Mouse (Mus musculus) midbrain, embryonic 14.5 days (tissue): ENCODE measurements around the gene Dus1l. TPM values are rescaled to one million over a fixed set of nuclear protein-coding genes. Genes with fewer than 3 reads are reported as not detected.
"Not testable (repeated sequence)": the region's sequence is repeated elsewhere in the genome, so short reads cannot be mapped to it uniquely, and the experiment has no call there.

ENCODE experiments used
- ATAC-seq: fragments of 200-750 bp; cut with Nextera tagmentation; 2 replicates; pipeline ENCODE4 v1.8.0; 2017; ENCODE audit warnings: moderate number of reproducible peaks, moderate library complexity; ENCODE audit not compliant: low FRiP score, low TSS enrichment
- DNase-seq: peaks from one replicate; pipeline ENCODE4 v3.0.0-alpha.2; 2015
- H3K27ac ChIP-seq: fragments of 300-500 bp; sonication (generic); replicated peaks from 2 replicates; pipeline ENCODE4 v1.5.1; 2014; ENCODE audit warnings: mild to moderate bottlenecking, low read depth, low read length, moderate library complexity
- H3K27me3 ChIP-seq: fragments of 300-500 bp; sonication (generic); 2 replicates; pipeline ENCODE4 v1.6.1; 2014; ENCODE audit warnings: low read length, control low read depth, mixed read lengths; ENCODE audit not compliant: control insufficient read depth, insufficient read depth
- H3K36me3 ChIP-seq: fragments of 300-500 bp; sonication (generic); 2 replicates; pipeline ENCODE4 v1.6.1; 2014; ENCODE audit warnings: low read length, control low read depth; ENCODE audit not compliant: control insufficient read depth, insufficient read depth
- H3K4me1 ChIP-seq: fragments of 300-500 bp; sonication (generic); 2 replicates; pipeline ENCODE4 v1.6.1; 2014; ENCODE audit warnings: mild to moderate bottlenecking, antibody characterized with exemption, low read length, control low read depth; ENCODE audit not compliant: control insufficient read depth, insufficient read depth
- H3K4me2 ChIP-seq: fragments of 300-500 bp; sonication (generic); 2 replicates; pipeline ENCODE4 v1.6.1; 2014; ENCODE audit warnings: mild to moderate bottlenecking, low read length, moderate library complexity
- H3K4me3 ChIP-seq: fragments of 300-500 bp; sonication (generic); replicated peaks from 2 replicates; pipeline ENCODE4 v1.5.1; 2014; ENCODE audit warnings: low read depth, low read length
- H3K9ac ChIP-seq: fragments of 300-500 bp; sonication (generic); replicated peaks from 2 replicates; pipeline ENCODE4 v1.6.1; 2014; ENCODE audit warnings: mild to moderate bottlenecking, low read length, moderate library complexity
- H3K9me3 ChIP-seq: fragments of 300-500 bp; sonication (generic); 2 replicates; pipeline ENCODE4 v1.6.1; 2016; ENCODE audit warnings: low read length, control low read depth, mixed read lengths; ENCODE audit not compliant: control insufficient read depth
- WGBS: fragments of 180-500 bp; shearing (Covaris S2); extraction: QIAGEN DNeasy Blood & Tissue Kit; methylation state at CpG from one replicate; pipeline ENCODE4 v1.1.7; 2014; 5-methylcytosine and 5-hydroxymethylcytosine counted together
- polyA plus RNA-seq: library from polyadenylated mRNA; unstranded; fragments of >200 nt; fragmentation: Nextera tagmentation; extraction: Ambion mirVana; gene quantifications from 2 replicates; pipeline ENCODE4 v1.2.1, GENCODE M21; 2014

Dus1l gene
- polyA plus RNA-seq, 1 experiment from 2014 or later, result 48.0 TPM

- ATAC-seq (peak; percentile 37; the same call in 1 of the 2 replicates), DNase-seq (peak; percentile 94)
- no peak overlapping the region for H3K27ac ChIP-seq
- no peak overlapping the region for H3K4me2 ChIP-seq
- no peaks in the 10 kb centered on the region for H3K4me1 ChIP-seq
- no peaks in the 10 kb centered on the region for H3K9me3 ChIP-seq
- H3K9ac ChIP-seq, result no peak overlapping the region; the same call in 1 of the 2 replicates
- no peak overlapping the region for H3K4me3 ChIP-seq
- 26% methylated on average over 15 of the region's 15 CpGs for WGBS
- H3K36me3 ChIP-seq, result peaks cover 16% of the 10 kb centered on the region
- no peaks in the 10 kb centered on the region for H3K27me3 ChIP-seq
These were observed 20.3 kb downstream of the Dus1l start for GRCm38 (mm10) chr11:120775774-120776469.

- H3K27ac ChIP-seq, result no peak overlapping the region
- no peak for ATAC-seq
- no peaks in the 10 kb centered on the region for H3K9me3 ChIP-seq
- no peak overlapping the region for H3K4me3 ChIP-seq
- 86% methylated on average over 7 of the region's 7 CpGs for WGBS
- H3K27me3 ChIP-seq, result no peaks in the 10 kb centered on the region
- H3K9ac ChIP-seq, result no peak overlapping the region
- DNase-seq, result no peak
- H3K4me1 ChIP-seq, result no peaks in the 10 kb centered on the region
- H3K4me2 ChIP-seq, result no peak overlapping the region
- no peaks in the 10 kb centered on the region for H3K36me3 ChIP-seq
These were observed 22.6 kb downstream of the Dus1l start for GRCm38 (mm10) chr11:120773463-120774190.

DNA sequence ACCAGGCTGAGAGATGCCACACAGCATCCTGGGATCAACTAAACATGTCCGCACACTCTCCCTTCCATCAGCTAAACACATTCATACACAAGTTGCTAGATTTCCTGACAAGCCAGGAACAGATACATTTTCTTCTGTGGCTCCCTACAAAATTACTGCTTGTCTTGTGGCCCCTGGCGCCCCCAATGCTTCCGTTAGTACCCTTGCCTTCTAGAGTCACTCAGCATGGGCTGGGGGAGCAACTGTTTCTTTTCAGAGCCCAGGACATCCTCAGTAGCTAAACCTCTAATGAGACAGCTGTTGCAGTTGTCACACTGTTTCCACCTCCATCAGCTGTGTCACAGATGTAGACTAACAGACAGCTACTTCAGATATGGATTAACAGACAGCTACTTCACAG is 23.5 kb downstream of the Dus1l start:
- no peak overlapping the region for H3K27ac ChIP-seq
- no peaks in the 10 kb centered on the region for H3K9me3 ChIP-seq
- no peak overlapping the region for H3K4me2 ChIP-seq
- no peaks in the 10 kb centered on the region for H3K4me1 ChIP-seq
- no peaks in the 10 kb centered on the region for H3K27me3 ChIP-seq
- 83% methylated on average over 3 of the region's 3 CpGs for WGBS
- H3K9ac ChIP-seq, result no peak overlapping the region
- DNase-seq, result no peak
- ATAC-seq, result no peak
- no peaks in the 10 kb centered on the region for H3K36me3 ChIP-seq
- no peak overlapping the region for H3K4me3 ChIP-seq

GRCm38 (mm10) chr11:120768206-120768605 is 28.0 kb downstream of the Dus1l start:
- ATAC-seq (no peak), DNase-seq (no peak)
- H3K27me3 ChIP-seq, result no peaks in the 10 kb centered on the region
- H3K9me3 ChIP-seq, result no peaks in the 10 kb centered on the region
- 68% methylated on average over 1 of the region's 1 CpGs for WGBS
- no peaks in the 10 kb centered on the region for H3K36me3 ChIP-seq
- no peak overlapping the region for H3K4me2 ChIP-seq
- no peaks in the 10 kb centered on the region for H3K4me1 ChIP-seq
- H3K27ac ChIP-seq, result no peak overlapping the region
- H3K9ac ChIP-seq, result no peak overlapping the region
- no peak overlapping the region for H3K4me3 ChIP-seq

GRCm38 (mm10) chr11:120767023-120767422 is 29.2 kb downstream of the Dus1l start:
- not testable (repeated sequence) for H3K4me3 ChIP-seq, H3K4me2 ChIP-seq, H3K27ac ChIP-seq, H3K36me3 ChIP-seq, DNase-seq, H3K27me3 ChIP-seq, H3K4me1 ChIP-seq, H3K9ac ChIP-seq, H3K9me3 ChIP-seq, ATAC-seq
- WGBS, result 79% methylated on average over 4 of the region's 7 CpGs

DNA sequence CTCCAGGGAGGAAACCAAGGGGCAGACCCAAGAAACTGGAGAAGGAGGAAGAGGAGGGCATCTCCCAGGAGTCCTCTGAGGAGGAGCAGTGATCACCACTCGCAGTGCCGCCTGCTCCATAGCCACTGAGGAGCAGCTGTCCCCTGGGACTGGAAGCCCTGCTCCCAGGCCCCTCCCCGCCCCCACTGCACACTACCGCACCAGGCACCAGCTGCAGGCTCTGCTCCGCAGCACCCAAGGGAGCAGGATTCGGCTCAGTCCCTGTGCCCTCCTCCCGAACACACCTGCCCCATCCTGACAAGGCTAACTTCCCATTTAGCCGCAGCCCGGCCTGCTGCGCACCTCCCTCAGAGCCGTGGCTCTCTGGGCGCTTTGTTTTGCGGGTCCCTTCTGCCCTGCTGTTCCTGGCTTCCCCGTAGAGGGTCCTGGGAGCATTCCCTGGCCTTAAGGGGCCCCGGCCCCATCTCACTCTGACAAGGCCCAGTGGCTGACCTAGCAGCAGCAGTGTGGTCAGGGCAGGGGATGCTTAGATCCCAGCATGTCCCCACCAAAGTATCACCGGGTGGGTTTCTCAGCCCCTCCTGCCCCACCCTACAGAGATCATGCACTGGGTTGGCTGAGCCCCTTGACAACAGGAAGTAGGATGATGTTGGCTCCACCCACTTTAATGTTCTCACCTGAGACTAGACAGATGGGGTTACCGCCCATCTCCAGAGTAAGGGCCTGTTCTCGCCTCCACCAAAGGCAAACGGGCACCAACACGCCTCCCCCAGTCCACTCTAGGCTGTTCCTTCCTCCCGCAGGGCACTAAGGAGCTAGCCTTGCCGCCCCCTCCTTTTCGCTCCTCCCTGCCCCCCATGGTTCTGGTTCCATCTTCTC is 32.8 kb downstream of the Dus1l start:
- not testable (repeated sequence) for ATAC-seq, H3K36me3 ChIP-seq

GRCm38 (mm10) chr11:120762672-120763041 is 33.5 kb downstream of the Dus1l start, which contains the start of gene Hmga1b:
Gene Hmga1b, plus strand, starts transcription at chr11:120762794.
- not testable (repeated sequence) for ATAC-seq, H3K27ac ChIP-seq, H3K4me1 ChIP-seq, H3K4me3 ChIP-seq, H3K9me3 ChIP-seq, H3K27me3 ChIP-seq, DNase-seq, H3K9ac ChIP-seq, H3K36me3 ChIP-seq, H3K4me2 ChIP-seq
- 20% methylated on average over 14 of the region's 14 CpGs for WGBS

More for the DNA sequence above, 32.8 kb downstream of the Dus1l start:
- H3K4me3 ChIP-seq, H3K9ac ChIP-seq, H3K27me3 ChIP-seq, H3K4me2 ChIP-seq, DNase-seq, H3K27ac ChIP-seq, H3K9me3 ChIP-seq, H3K4me1 ChIP-seq: not testable (repeated sequence)
- WGBS, result 6% methylated on average over 8 of the region's 23 CpGs

GRCm38 (mm10) chr11:120761811-120762671 is 34.2 kb downstream of the Dus1l start:
- Histone ChIP-seq H3K4me1 (no peaks in the 10 kb centered on the region), H3K9ac (no peak overlapping the region), H3K27me3 (peaks cover 5% of the 10 kb centered on the region; the same call in 1 of the 2 replicates), H3K4me3 (no peak overlapping the region), H3K27ac (no peak overlapping the region), H3K4me2 (no peak overlapping the region), H3K9me3 (peaks cover 3% of the 10 kb centered on the region; the same call in 1 of the 2 replicates), H3K36me3 (no peaks in the 10 kb centered on the region)
- WGBS, result 77% methylated on average over 14 of the region's 14 CpGs
- DNase-seq, result no peak
- no peak for ATAC-seq
